Mouse (Mus musculus) CH12.LX (cell line): ENCODE measurements around the gene Cecr2. TPM values are rescaled to one million over a fixed set of nuclear protein-coding genes. Genes with fewer than 3 reads are reported as not detected.

Experiments
- DNase-seq: peaks from one replicate; pipeline ENCODE4 v3.0.0-alpha.2; 2013; ENCODE audit errors: extremely low read depth
- H3K27ac ChIP-seq: 2 replicates; pipeline ENCODE4 v1.5.1; 2012; ENCODE audit warnings: low read depth, mild to moderate bottlenecking, control low read depth, moderate library complexity; ENCODE audit not compliant: insufficient read depth
- H3K27me3 ChIP-seq: replicated peaks from 2 replicates; pipeline ENCODE3; 2012; ENCODE audit warnings: inconsistent platforms
- H3K36me3 ChIP-seq, 2 experiments: replicated peaks in 1 of 2; 2 replicates each; pipeline versions ENCODE3 to v1.6.1; 2012; ENCODE audit warnings: inconsistent platforms in 1 of 2, low read length in 1 of 2, mild to moderate bottlenecking in 1 of 2, mixed read lengths in 1 of 2, moderate library complexity in 1 of 2; ENCODE audit not compliant: control insufficient read depth in 1 of 2, insufficient read depth in 1 of 2
- H3K4me1 ChIP-seq, 2 experiments: 2 replicates each; pipeline ENCODE4 v1.6.1; 2012; ENCODE audit warnings: inconsistent platforms in 1 of 2, moderate library complexity in 1 of 2; ENCODE audit not compliant: insufficient read depth in 2 of 2, control insufficient read depth in 1 of 2
- H3K4me2 ChIP-seq: 2 replicates; pipeline ENCODE4 v1.6.1; 2012; ENCODE audit warnings: low read depth, mild to moderate bottlenecking, control low read depth; ENCODE audit not compliant: poor library complexity, insufficient read depth, severe bottlenecking
- H3K4me3 ChIP-seq, 3 experiments: fragments of 150-350 bp in 1 of 3; sonication (generic) in 1 of 3; replicated peaks in 1 of 3; 2 replicates each; pipeline versions ENCODE3 to v1.5.1; 2011 to 2012; ENCODE audit warnings: low read depth in 2 of 3, low read length in 2 of 3, mild to moderate bottlenecking in 2 of 3, moderate library complexity in 2 of 3, control low read depth in 1 of 3, improper control_type of control experiment in 1 of 3, inconsistent platforms in 1 of 3, mixed read lengths in 1 of 3; ENCODE audit not compliant: poor library complexity in 1 of 3
- H3K79me2 ChIP-seq: replicated peaks from 2 replicates; pipeline ENCODE4 v1.6.1; 2012; ENCODE audit warnings: mild to moderate bottlenecking, moderate library complexity; ENCODE audit not compliant: control insufficient read depth, poor library complexity, insufficient read depth, severe bottlenecking; ENCODE audit errors: extremely low read depth
- H3K9ac ChIP-seq: 2 replicates; pipeline ENCODE4 v1.6.1; 2012; ENCODE audit warnings: low read depth, mild to moderate bottlenecking, control low read depth, moderate library complexity; ENCODE audit not compliant: insufficient read depth
- H3K9me3 ChIP-seq: replicated peaks from 2 replicates; pipeline ENCODE3; 2012; ENCODE audit warnings: low read length, inconsistent platforms, mixed read lengths
- CHD1 ChIP-seq: IDR thresholded peaks from 2 replicates; pipeline ENCODE4 v1.6.1; 2012; ENCODE audit warnings: low read depth, low read length, improper control_type of control experiment, inconsistent platforms
- CHD2 ChIP-seq: IDR thresholded peaks from 2 replicates; pipeline ENCODE4 v1.6.1; 2011; ENCODE audit warnings: low read length, improper control_type of control experiment
- GABPA ChIP-seq: IDR thresholded peaks from 2 replicates; pipeline ENCODE4 v1.6.1; 2012; ENCODE audit warnings: low read depth, low read length, improper control_type of control experiment, inconsistent platforms; ENCODE audit not compliant: insufficient replicate concordance
- HCFC1 ChIP-seq: IDR thresholded peaks from 2 replicates; pipeline ENCODE4 v1.6.1; 2012; ENCODE audit warnings: low read depth, mild to moderate bottlenecking, inconsistent platforms, low read length, improper control_type of control experiment
- IRF4 ChIP-seq: IDR thresholded peaks from 2 replicates; pipeline ENCODE4 v1.6.1; 2014; ENCODE audit warnings: low read depth, mild to moderate bottlenecking, inconsistent platforms, low read length, improper control_type of control experiment
- JUN ChIP-seq: IDR thresholded peaks from 2 replicates; pipeline ENCODE4 v1.6.1; 2011; ENCODE audit warnings: low read depth, mild to moderate bottlenecking, low read length, improper control_type of control experiment, moderate library complexity; ENCODE audit not compliant: insufficient read depth
- MAFK ChIP-seq: IDR thresholded peaks from 2 replicates; pipeline ENCODE4 v1.6.1; 2011; ENCODE audit warnings: low read length, improper control_type of control experiment; ENCODE audit not compliant: insufficient replicate concordance
- MAX ChIP-seq: IDR thresholded peaks from 2 replicates; pipeline ENCODE4 v1.6.1; 2011; ENCODE audit warnings: low read length, improper control_type of control experiment
- PAX5 ChIP-seq: IDR thresholded peaks from 2 replicates; pipeline ENCODE4 v1.6.1; 2012; ENCODE audit warnings: low read length, inconsistent platforms, mixed read lengths
- RCOR1 ChIP-seq: conservative IDR thresholded peaks from 2 replicates; pipeline ENCODE4 v1.6.1; 2012; ENCODE audit warnings: low read depth, mild to moderate bottlenecking, inconsistent platforms, low read length, improper control_type of control experiment
- SIN3A ChIP-seq: IDR thresholded peaks from 2 replicates; pipeline ENCODE4 v1.6.1; 2012; ENCODE audit warnings: low read length, improper control_type of control experiment, inconsistent platforms
- TBP ChIP-seq: conservative IDR thresholded peaks from 2 replicates; pipeline ENCODE4 v1.6.1; 2011; ENCODE audit warnings: low read depth, low read length, improper control_type of control experiment
- UBTF ChIP-seq: IDR thresholded peaks from 2 replicates; pipeline ENCODE4 v1.6.1; 2012; ENCODE audit warnings: low read depth, mild to moderate bottlenecking, inconsistent platforms, low read length, improper control_type of control experiment, moderate library complexity
- USF1 ChIP-seq: IDR thresholded peaks from 2 replicates; pipeline ENCODE4 v1.6.1; 2014; ENCODE audit warnings: low read depth, mild to moderate bottlenecking, inconsistent platforms, low read length, improper control_type of control experiment
- ZKSCAN1 ChIP-seq: IDR thresholded peaks from 2 replicates; pipeline ENCODE4 v1.6.1; 2012; ENCODE audit warnings: low read depth, inconsistent platforms, low read length, improper control_type of control experiment, borderline replicate concordance
- ZMIZ1 ChIP-seq: IDR thresholded peaks from 2 replicates; pipeline ENCODE4 v1.6.1; 2012; ENCODE audit warnings: low read depth, mild to moderate bottlenecking, inconsistent platforms, low read length, improper control_type of control experiment
- dilution Hi-C: fragments of 300-500 bp; cut with MboI; formaldehyde crosslinking; loops from 2 replicates; pipeline ENCODE4 v1.14.3; 2020; ENCODE audit warnings: low sequenced_read_pairs; ENCODE audit not compliant: extremely low pct_unique_long_range_greater_than_20kb, extremely low pct_ligation_motif_present
- in situ Hi-C: fragments of 300-500 bp; cut with MboI; formaldehyde crosslinking; loops from 3 replicates; pipeline ENCODE4 v1.14.3; 2019; ENCODE audit warnings: low sequenced_read_pairs, low pct_ligation_motif_present, low pct_unique_long_range_greater_than_20kb, mixed read lengths
- polyA plus RNA-seq: library from polyadenylated mRNA; unstranded; fragments of >175 nt; gene quantifications from 2 replicates; pipeline ENCODE4 v1.2.1, GENCODE M21; 2012; ENCODE audit warnings: low read depth; ENCODE audit not compliant: insufficient read length
- total RNA-seq, 2 experiments: library from RNA; depleted of rRNA; stranded (reverse); fragments of 300-350 nt in 1 of 2; fragments of >200 nt in 1 of 2; gene quantifications; 2 replicates each; pipeline ENCODE4 v1.2.3; 2012 to 2014

Cecr2 gene
- total and polyA plus RNA-seq, 3 experiments, result 6.6 to 15.0 (median 12.5) TPM

DNA sequence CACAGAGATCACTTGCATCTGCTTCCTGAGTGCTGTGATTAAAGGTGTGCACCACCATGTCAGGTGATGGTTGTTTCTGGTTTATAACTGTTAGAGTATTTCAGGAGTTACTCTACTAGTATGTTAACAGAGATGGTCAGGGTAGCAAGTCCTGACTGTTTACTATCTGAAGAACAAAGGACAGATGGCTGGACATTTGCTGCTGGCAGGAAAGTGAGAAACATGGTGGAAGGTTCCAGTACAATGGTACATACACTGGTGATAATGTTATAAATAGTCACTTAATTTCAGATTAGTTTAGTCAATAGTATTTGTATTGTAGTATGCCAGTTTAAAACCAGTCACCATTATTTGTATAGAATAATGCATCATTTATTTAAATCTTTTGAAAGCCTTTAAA, 38.2 kb downstream of the Cecr2 start:
- peaks cover 3 to 14% of the 10 kb centered on the region in 2 experiments; a peak in 3 of 4 replicates for H3K4me1 ChIP-seq
- no peak for TF ChIP-seq USF1
- TF ChIP-seq MAX, result no peak
- TF ChIP-seq PAX5, result no peak
- no peak for TF ChIP-seq TBP
- no peak for TF ChIP-seq IRF4
- no peak for TF ChIP-seq HCFC1
- no peak for TF ChIP-seq CHD1
- dilution Hi-C loops (no loop called here), in situ Hi-C loops (no loop called here)
- H3K36me3 ChIP-seq, result no peaks in the 10 kb centered on the region
- peaks cover 42% of the 10 kb centered on the region for H3K79me2 ChIP-seq
- no peaks in the 10 kb centered on the region for H3K9me3 ChIP-seq
- DNase-seq, result no peak
- no peak overlapping the region for H3K4me3 ChIP-seq
- no peaks in the 10 kb centered on the region for H3K27me3 ChIP-seq
- no peak overlapping the region for H3K4me2 ChIP-seq
- no peak overlapping the region for H3K9ac ChIP-seq
- H3K27ac ChIP-seq, result no peak overlapping the region

DNA sequence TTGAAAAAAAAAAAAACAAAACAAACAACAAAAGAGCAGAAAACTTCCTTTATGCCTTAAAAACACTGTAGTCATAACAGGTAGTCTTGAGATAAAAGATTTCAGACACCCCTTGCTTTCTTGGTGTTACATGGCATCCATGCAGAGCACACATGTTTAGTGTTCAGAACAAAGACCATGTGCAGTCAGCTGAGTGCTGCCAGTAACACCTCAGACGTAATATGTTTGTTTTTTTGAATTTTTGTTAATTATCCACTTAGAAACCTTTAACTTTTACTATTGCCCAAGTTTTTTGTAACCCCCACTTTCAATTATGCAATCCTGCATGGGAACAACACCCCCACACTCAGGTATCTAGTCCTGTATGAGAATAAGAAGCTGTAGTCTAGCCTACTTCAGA, 42.6 kb downstream of the Cecr2 start:
- Histone ChIP-seq H3K79me2 (peaks cover 25% of the 10 kb centered on the region), H3K9me3 (no peaks in the 10 kb centered on the region), H3K4me1 (peaks cover 3 to 14% of the 10 kb centered on the region in 2 experiments; a peak in 3 of 4 replicates), H3K9ac (no peak overlapping the region), H3K4me2 (no peak overlapping the region)
- DNase-seq, result no peak
- in situ Hi-C loops, result no loop called here
- no peak for TF ChIP-seq ZKSCAN1
- TF ChIP-seq GABPA, result no peak
- TF ChIP-seq UBTF, result no peak
- TF ChIP-seq ZMIZ1, result no peak
- no peak for TF ChIP-seq CHD2
- no peak for TF ChIP-seq JUN
- TF ChIP-seq RCOR1, result no peak
- TF ChIP-seq, all 38 proteins: peak for 0
- Histone ChIP-seq H3K27ac (no peak overlapping the region), H3K36me3 (no peaks in the 10 kb centered on the region), H3K4me3 (no peak overlapping the region), H3K27me3 (no peaks in the 10 kb centered on the region)
- dilution Hi-C loops, result no loop called here

DNA sequence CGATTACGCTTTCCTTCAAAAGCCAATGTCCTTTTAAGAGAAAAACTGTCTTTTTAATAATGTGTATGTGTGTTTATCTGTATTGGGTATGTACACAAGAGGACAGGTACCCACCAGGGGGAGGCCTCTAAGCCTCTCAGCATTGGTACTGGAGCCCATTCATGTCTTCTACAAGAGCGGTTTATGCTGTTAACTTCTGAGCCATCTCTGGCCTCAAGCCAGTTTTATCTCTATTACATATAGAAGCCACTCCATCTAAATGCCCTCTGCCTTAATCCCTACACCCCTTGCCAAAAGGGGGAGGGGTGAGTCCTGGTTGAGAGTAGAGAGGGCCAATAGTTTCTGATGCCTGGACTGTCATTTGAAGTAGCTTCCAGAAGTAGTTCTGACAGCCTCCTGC, 48.6 kb downstream of the Cecr2 start:
- H3K27ac ChIP-seq, result no peak overlapping the region
- no peaks in the 10 kb centered on the region for H3K27me3 ChIP-seq
- DNase-seq, result no peak
- in situ Hi-C loops (no loop called here), dilution Hi-C loops (no loop called here)
- no peaks in the 10 kb centered on the region for H3K36me3 ChIP-seq
- peaks cover 24% of the 10 kb centered on the region for H3K79me2 ChIP-seq
- H3K4me1 ChIP-seq, result peaks cover 4 to 35% of the 10 kb centered on the region in 2 experiments
- no peaks in the 10 kb centered on the region for H3K9me3 ChIP-seq
- H3K9ac ChIP-seq, result no peak overlapping the region
- H3K4me2 ChIP-seq, result no peak overlapping the region
- TF ChIP-seq MAFK (no peak), SIN3A (no peak)
- TF ChIP-seq, all 38 proteins: peak for 0
- H3K4me3 ChIP-seq, result no peak overlapping the region
